Mouse (Mus musculus) heart, embryonic 14.5 days (tissue): ENCODE data around the gene Slc25a44. TPM values are rescaled to one million over a fixed set of nuclear protein-coding genes. Genes with fewer than 3 reads are reported as not detected.

Source experiments
- ATAC-seq: fragments of 200-750 bp; cut with Nextera tagmentation; 2 replicates; pipeline ENCODE4 v1.8.0; 2017; ENCODE audit warnings: low read depth, moderate TSS enrichment; ENCODE audit not compliant: insufficient number of reproducible peaks, insufficient read depth, low FRiP score
- H3K27ac ChIP-seq, 2 experiments: fragments of 200-500 bp in 1 of 2; fragments of 300-500 bp in 1 of 2; sonication (generic) in 1 of 2; replicated peaks in 1 of 2; 2 replicates each; pipeline ENCODE4 v1.5.1; 2012 to 2014; ENCODE audit warnings: low read depth in 2 of 2, low read length in 2 of 2, control low read depth in 1 of 2, mild to moderate bottlenecking in 1 of 2, mixed read lengths in 1 of 2; ENCODE audit not compliant: control insufficient read depth in 1 of 2, insufficient read depth in 1 of 2
- H3K27me3 ChIP-seq: fragments of 300-500 bp; sonication (generic); 2 replicates; pipeline ENCODE4 v1.6.1; 2014; ENCODE audit warnings: mild to moderate bottlenecking, low read length, control low read depth; ENCODE audit not compliant: control insufficient read depth, insufficient read depth
- H3K36me3 ChIP-seq: fragments of 300-500 bp; sonication (generic); 2 replicates; pipeline ENCODE4 v1.6.1; 2014; ENCODE audit warnings: mild to moderate bottlenecking, control low read depth, low read length, mixed read lengths; ENCODE audit not compliant: control insufficient read depth, insufficient read depth
- H3K4me1 ChIP-seq, 2 experiments: fragments of 200-500 bp in 1 of 2; fragments of 300-500 bp in 1 of 2; sonication (generic) in 1 of 2; 2 replicates each; pipeline ENCODE4 v1.6.1; 2012 to 2014; ENCODE audit warnings: low read length in 2 of 2, control low read depth in 1 of 2, mixed read lengths in 1 of 2; ENCODE audit not compliant: control insufficient read depth in 2 of 2, insufficient read depth in 2 of 2
- H3K4me2 ChIP-seq: fragments of 300-500 bp; sonication (generic); 2 replicates; pipeline ENCODE4 v1.6.1; 2014; ENCODE audit warnings: mild to moderate bottlenecking, low read length
- H3K4me3 ChIP-seq, 2 experiments: fragments of 200-500 bp in 1 of 2; fragments of 300-500 bp in 1 of 2; sonication (generic) in 1 of 2; 2 replicates each; pipeline ENCODE4 v1.5.1; 2012 to 2014; ENCODE audit warnings: low read length in 2 of 2, mild to moderate bottlenecking in 2 of 2, control low read depth in 1 of 2, low read depth in 1 of 2, moderate library complexity in 1 of 2; ENCODE audit not compliant: control insufficient read depth in 1 of 2, insufficient read depth in 1 of 2
- H3K9ac ChIP-seq: fragments of 300-500 bp; sonication (generic); 2 replicates; pipeline ENCODE4 v1.6.1; 2014; ENCODE audit warnings: mild to moderate bottlenecking, low read length
- H3K9me3 ChIP-seq: fragments of 300-500 bp; sonication (generic); 2 replicates; pipeline ENCODE4 v1.6.1; 2016; ENCODE audit warnings: low read length, control low read depth; ENCODE audit not compliant: control insufficient read depth
- WGBS: fragments of 180-500 bp; shearing (Covaris S2); extraction: QIAGEN DNeasy Blood & Tissue Kit; methylation state at CpG from one replicate; pipeline ENCODE4 v1.1.7; 2014; 5-methylcytosine and 5-hydroxymethylcytosine counted together
- polyA plus RNA-seq: library from polyadenylated mRNA; unstranded; fragments of >200 nt; fragmentation: Nextera tagmentation; extraction: Ambion mirVana; gene quantifications from 2 replicates; pipeline ENCODE4 v1.2.1, GENCODE M21; 2014

Gene Slc25a44
- polyA plus RNA-seq, 1 experiment from 2014 or later, result 12.3 TPM

DNA sequence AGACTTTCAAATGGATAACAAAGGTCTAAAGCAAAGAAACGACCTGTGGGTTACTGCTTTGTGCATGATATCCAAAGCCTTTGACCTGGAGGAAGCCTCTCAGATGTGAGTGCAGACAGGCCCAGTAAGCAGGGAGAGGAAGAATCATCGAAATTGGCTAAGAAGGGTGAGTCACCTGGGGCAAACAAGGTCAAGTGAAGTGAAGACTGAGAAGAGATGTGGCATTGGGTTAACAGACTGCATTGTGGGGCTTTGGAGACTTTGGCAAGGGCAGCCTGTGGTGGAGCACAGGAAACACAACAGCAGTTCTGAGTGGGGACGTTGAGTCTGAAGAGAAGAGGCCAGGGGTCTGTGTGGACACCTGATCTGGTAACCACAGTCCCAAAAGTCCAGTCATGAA is 39.5 kb upstream of the Slc25a44 start:
- H3K27ac ChIP-seq, result no peak overlapping the region
- H3K9ac ChIP-seq, result no peak overlapping the region
- no peak overlapping the region for H3K4me3 ChIP-seq
- no peak for ATAC-seq
- peaks cover 2% of the 10 kb centered on the region in 2 experiments; a peak in 1 of 4 replicates for H3K4me1 ChIP-seq
- H3K4me2 ChIP-seq, result no peak overlapping the region
- H3K27me3 ChIP-seq, result peaks cover 14% of the 10 kb centered on the region
- no peaks in the 10 kb centered on the region for H3K9me3 ChIP-seq
- no peaks in the 10 kb centered on the region for H3K36me3 ChIP-seq
- WGBS, result 53% methylated on average over 3 of the region's 3 CpGs

DNA sequence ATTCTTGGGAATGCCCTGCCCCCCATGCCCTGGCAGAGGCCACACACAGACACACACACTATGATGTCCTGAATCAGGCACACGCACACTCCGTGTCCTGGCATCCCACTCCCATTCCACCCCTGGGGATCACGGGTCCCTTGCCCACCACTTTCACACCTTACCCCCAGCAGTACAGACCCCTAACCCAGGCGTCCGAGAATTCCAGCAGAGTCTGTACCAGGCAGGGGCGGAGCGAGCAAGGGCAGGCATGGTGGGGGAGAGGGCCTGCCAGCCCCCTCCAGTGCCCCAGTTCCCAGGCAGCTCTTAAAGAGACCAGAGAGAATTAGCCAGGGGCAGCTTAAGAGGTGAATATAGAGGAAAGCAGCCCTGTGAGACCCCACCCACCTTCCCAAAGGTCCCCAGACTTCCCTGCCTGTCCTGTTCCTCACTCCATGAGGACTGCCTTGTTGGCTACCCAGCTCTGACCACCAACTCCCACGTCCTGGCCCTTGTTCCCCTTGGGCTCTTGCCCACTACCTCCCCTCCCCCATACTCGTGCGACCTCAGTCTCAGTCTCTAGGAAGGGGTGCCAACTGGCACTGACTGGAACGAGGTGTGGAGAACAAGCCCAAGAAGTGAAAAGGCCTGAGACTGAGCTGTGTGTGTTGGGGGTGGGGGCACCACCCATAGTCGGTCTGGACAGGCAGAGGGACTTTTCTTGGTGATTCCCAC is 36.2 kb upstream of the Slc25a44 start, which contains the start of gene Sema4a:
Gene Sema4a (minus strand): TSS at position 200 of the 714 bp plus-strand sequence.
- Histone ChIP-seq H3K9me3 (no peaks in the 10 kb centered on the region), H3K9ac (no peak within 1 kb of the TSS; the same call in 1 of the 2 replicates), H3K4me3 (no peak within 1 kb of the TSS), H3K36me3 (no peaks in the 10 kb centered on the region), H3K4me1 (peaks cover 0 to 2% of the 10 kb centered on the region in 2 experiments; a peak in 1 of 4 replicates), H3K27ac (no peak within 1 kb of the TSS), H3K27me3 (peaks cover 19% of the 10 kb centered on the region), H3K4me2 (no peak within 1 kb of the TSS)
- WGBS, result 33% methylated on average over 12 of the region's 12 CpGs
- ATAC-seq, result no peak

DNA sequence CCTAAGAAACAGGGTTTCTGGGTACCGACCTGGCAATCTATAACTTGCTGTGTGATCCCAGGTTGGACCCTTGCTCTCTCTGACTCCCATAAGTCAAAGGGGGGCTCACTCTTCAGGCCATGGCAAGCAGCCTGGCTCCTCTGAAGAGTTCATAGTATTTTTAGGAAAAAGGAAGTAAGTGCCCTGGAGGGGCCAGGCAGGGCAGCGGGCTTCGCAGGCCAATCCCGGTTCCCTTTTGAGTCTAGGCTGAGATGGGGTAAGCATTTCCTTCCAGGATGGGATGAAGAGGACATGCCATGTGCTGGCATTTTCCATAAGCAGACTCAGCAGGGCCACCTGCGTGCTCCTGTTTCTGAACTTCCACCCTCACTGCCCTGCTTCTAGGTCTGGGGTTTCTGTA is 35.1 kb upstream of the Slc25a44 start:
- WGBS, result 80% methylated on average over 5 of the region's 5 CpGs
- peaks cover 4% of the 10 kb centered on the region in 2 experiments; a peak in 2 of 4 replicates for H3K4me1 ChIP-seq
- no peaks in the 10 kb centered on the region for H3K9me3 ChIP-seq
- no peak for ATAC-seq
- H3K27me3 ChIP-seq, result peaks cover 19% of the 10 kb centered on the region
- H3K4me3 ChIP-seq, result no peak overlapping the region
- H3K4me2 ChIP-seq, result no peak overlapping the region
- no peak overlapping the region for H3K9ac ChIP-seq
- no peaks in the 10 kb centered on the region for H3K36me3 ChIP-seq
- no peak overlapping the region for H3K27ac ChIP-seq

DNA sequence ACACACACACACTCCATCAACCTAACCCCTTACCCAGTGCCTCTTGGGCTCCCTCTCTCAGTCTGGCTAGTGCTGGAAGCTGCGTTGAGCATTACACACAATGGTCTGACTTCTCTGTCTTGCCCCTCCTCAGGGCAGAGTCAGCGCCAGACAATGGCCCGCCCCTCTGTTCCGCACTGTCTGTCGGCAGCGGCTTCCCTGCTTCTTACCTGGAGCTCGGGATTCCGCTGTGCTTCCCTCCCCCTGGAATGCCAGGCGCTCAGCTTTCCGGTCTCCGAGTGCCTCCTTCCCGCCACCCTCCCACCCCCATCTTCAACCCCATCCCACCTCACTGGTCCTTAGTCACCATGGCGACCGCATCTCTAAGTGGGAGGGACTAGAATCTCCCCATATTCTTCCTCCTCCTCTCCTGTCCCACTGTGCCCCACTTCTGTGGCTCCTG is 33.9 kb upstream of the Slc25a44 start:
- no peak overlapping the region for H3K4me3 ChIP-seq
- ATAC-seq, result no peak
- 2% methylated on average over 14 of the region's 14 CpGs for WGBS
- H3K4me2 ChIP-seq, result peak overlapping the region; percentile 16; the same call in 1 of the 2 replicates
- peaks cover 23% of the 10 kb centered on the region for H3K27me3 ChIP-seq
- peaks cover 4% of the 10 kb centered on the region in 2 experiments; a peak in 2 of 4 replicates for H3K4me1 ChIP-seq
- no peaks in the 10 kb centered on the region for H3K9me3 ChIP-seq
- H3K27ac ChIP-seq, result no peak overlapping the region
- H3K36me3 ChIP-seq, result no peaks in the 10 kb centered on the region
- no peak overlapping the region for H3K9ac ChIP-seq

DNA sequence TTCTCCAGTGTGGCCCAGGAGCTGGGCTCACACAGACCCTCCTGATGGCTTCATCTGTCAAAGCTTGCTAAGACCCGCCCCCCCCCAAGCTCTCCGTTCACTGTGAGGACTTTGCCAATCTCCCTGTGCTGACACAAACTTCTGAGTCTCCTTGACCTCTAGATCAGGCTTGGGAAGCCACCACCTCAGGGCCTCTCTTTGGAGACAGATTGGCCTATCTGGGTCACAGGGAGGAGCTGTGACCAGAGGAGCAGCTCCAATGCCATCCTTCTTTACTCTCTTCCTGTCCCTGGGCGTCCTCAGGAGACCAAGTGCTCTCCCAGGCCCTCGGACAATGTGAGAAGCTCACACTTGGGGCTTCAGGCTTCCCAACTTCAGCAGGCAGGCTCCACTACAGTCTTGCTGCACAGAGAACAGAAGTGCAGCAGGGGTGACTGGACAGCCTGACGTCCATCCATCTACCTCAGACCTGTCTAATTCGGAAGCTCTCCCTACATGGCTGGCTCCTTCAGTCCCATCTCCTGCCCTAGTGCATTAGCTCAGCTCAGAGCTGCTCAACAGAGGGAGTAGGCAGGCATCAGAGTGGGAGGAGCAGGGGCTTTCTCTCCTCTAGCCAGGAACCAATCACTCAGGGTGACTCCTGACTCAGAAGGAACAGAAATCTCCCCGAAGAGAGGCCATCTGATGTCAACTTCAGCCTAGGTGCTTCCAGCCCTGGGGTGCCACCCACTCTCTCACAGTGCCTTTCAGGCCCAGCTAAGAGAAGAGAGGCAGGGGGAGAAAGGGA is 32.0 kb upstream of the Slc25a44 start:
- H3K4me2 ChIP-seq, result no peak overlapping the region
- no peak overlapping the region for H3K9ac ChIP-seq
- H3K27ac ChIP-seq, result no peak overlapping the region
- 64% methylated on average over 7 of the region's 7 CpGs for WGBS
- ATAC-seq, result no peak
- no peaks in the 10 kb centered on the region for H3K36me3 ChIP-seq
- no peak overlapping the region for H3K4me3 ChIP-seq
- H3K9me3 ChIP-seq, result no peaks in the 10 kb centered on the region
- H3K27me3 ChIP-seq, result peaks cover 23% of the 10 kb centered on the region
- H3K4me1 ChIP-seq, result peaks cover 4% of the 10 kb centered on the region in 2 experiments; a peak in 2 of 4 replicates

DNA sequence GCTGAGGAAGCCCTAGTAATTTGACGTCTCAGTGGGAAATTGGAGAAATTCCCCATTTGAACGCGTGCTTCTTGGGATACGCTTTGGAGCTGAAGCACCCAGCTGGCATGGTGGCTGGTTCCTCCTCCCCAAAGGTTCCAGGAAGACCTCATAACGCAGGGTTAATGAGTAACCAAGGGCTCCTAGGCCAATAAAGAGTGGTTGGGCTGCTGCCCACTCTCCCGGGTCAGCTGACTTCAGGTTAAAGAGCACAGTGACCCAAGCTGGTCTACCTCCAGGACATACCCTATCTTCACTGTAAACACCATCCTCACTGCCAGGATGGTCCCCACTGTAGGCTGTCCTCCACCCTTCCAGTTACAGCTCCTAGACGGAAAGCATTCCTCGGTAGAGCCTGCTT is 31.4 kb upstream of the Slc25a44 start:
- 87% methylated on average over 8 of the region's 8 CpGs for WGBS
- no peak for ATAC-seq
- no peak overlapping the region for H3K4me2 ChIP-seq
- H3K4me3 ChIP-seq, result no peak overlapping the region
- no peak overlapping the region for H3K27ac ChIP-seq
- no peaks in the 10 kb centered on the region for H3K36me3 ChIP-seq
- peaks cover 23% of the 10 kb centered on the region for H3K27me3 ChIP-seq
- peaks cover 2 to 4% of the 10 kb centered on the region in 2 experiments; a peak in 2 of 4 replicates for H3K4me1 ChIP-seq
- H3K9me3 ChIP-seq, result no peaks in the 10 kb centered on the region
- H3K9ac ChIP-seq, result no peak overlapping the region

DNA sequence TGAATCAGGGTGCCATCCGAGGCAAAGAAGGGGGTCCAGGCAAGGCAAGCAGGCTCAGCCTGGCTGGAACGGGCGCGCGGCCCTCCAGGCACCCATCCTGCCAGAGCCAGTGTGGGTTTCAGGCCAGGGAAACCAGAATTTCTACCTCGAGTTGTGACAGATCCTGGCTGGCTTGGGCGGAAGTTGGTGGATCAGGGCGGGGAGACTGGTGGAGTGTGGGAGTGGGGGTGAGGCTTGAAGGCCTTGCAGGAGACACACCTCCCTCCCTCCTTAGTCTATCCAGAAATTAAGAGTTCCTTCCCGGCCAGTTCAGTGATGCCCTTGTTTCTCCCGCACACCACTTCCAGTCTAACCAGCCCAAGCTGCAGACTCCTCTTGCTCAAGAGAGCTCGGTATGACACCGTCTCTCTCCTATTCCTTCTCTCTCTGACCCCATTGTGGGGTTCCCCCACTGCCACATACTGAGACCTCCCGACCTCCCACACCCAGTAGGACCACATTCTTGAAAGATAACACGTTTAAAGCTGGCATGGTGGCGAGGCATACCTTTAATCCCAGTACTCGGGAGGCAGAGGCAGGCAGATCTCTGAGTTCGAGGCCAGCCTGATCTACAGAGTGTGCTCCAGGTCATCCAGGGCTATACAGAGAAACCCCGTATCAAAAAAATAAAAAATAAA is 30.8 kb upstream of the Slc25a44 start:
- Histone ChIP-seq H3K27me3 (peaks cover 20% of the 10 kb centered on the region), H3K4me1 (peaks cover 2 to 4% of the 10 kb centered on the region in 2 experiments; a peak in 2 of 4 replicates), H3K9me3 (no peaks in the 10 kb centered on the region), H3K4me2 (no peak overlapping the region), H3K9ac (peak overlapping the region; percentile 22; the same call in 1 of the 2 replicates), H3K27ac (no peak overlapping the region), H3K4me3 (no peak overlapping the region), H3K36me3 (no peaks in the 10 kb centered on the region)
- ATAC-seq, result no peak
- WGBS, result 64% methylated on average over 18 of the region's 18 CpGs
